Mouse (Mus musculus) induced T-regulatory cell, adult 2 months (primary cell): ENCODE measurements around the gene Ubqln1.
A peak's percentile ranks its signal among the peaks of the same experiment; 100 is the strongest.
"Not testable (repeated sequence)": the region's sequence is repeated elsewhere in the genome, so short reads cannot be mapped to it uniquely, and the experiment has no call there.

ENCODE experiments used
- DNase-seq: peaks from one replicate; pipeline ENCODE4 v3.0.0-alpha.2; 2012; ENCODE audit warnings: low read depth

Gene Ubqln1

DNA sequence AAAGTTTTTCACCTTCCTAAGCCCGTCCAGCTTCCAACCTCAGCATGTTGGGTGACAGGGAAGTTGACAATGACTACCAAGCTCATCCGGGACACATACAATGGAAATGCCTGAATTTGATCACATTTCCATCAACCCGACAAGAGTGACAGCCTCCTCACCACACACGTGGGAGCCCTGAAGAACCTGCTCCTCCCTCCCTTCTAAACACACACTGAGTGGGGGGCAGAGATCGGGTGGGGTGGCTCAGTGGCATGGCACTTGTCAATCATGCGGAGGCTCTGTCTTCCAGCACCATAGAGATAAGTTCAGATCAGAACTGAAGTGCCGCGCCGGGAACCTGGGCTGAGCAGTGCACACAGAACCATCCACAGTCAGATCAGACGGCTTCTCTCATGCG, 65.0 kb downstream of the Ubqln1 start:
- no peak for DNase-seq

DNA sequence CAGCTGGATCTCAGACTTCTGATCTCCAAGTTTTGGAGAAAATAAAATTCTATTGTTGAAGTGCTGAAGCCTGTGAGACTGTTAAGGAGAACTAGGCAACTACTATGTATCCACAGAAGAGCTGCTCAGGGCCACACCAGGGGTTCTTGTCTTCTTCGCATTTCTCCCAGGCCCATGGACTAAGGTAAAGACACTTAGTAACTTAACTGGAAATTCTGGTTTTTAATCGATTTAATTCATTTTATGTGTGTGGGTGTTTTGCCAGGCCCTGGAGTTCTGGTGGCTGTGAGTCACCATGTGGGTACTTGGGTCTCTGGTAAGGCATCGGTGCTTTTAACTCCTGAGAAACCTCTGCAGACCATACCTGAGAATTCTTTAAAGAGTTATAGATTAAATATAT, 65.8 kb downstream of the Ubqln1 start:
- DNase-seq, result no peak

- DNase-seq, result no peak
Observed at GRCm38 (mm10) chr13:58149033-58149558, 66.4 kb downstream of the Ubqln1 start.

DNA sequence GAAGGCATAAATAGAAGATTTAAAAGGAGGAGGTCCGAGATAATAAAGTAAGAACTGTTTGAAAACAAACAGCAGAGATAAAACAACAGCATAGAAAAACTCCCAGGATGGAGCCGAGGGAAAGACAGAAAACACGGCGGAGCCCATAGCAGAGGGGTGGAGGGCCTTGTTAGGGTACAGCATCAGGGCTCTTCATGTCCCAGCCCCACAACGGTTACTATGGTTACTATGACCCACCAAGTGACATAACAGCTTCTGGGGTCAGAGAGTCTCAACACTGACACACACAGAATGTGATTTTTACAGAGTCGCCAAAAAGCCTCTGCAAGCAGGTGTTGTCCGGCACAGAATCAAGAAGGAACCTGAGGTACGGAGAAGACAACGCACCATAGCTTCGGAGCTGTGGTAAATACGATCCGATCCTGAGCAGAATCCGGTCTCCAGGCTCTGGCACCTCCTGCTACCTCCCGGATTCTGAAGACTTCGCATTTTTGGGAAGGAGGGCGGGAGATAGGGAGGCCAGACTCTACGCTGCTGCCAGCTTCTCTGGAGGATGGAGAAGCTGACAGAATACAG, 67.1 kb downstream of the Ubqln1 start:
- DNase-seq, result peak; percentile 57

GRCm38 (mm10) chr13:58147760-58148159, 67.7 kb downstream of the Ubqln1 start:
- no peak for DNase-seq

DNA sequence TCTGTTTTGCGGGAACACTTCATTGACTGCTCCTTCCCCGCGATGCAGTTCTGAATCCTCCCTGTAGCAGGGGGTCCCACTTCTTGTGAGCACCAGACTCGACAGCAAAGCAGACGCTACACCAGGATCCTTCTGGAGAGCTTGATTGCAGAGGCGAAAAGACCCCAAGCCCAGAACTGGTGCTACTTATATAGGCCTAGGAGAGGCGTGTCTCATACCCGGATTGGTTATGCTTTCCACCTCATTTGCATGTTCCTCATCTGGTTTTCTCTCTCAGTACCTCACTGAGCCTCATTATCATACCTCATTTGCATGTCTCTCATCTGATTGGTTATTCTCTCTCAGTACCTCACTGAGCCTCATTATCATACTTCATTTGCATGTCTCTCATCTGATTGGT, 68.8 kb downstream of the Ubqln1 start:
- not testable (repeated sequence) for DNase-seq

- DNase-seq, result no peak
Observed at GRCm38 (mm10) chr13:58131692-58132091, 83.8 kb downstream of the Ubqln1 start.

DNA sequence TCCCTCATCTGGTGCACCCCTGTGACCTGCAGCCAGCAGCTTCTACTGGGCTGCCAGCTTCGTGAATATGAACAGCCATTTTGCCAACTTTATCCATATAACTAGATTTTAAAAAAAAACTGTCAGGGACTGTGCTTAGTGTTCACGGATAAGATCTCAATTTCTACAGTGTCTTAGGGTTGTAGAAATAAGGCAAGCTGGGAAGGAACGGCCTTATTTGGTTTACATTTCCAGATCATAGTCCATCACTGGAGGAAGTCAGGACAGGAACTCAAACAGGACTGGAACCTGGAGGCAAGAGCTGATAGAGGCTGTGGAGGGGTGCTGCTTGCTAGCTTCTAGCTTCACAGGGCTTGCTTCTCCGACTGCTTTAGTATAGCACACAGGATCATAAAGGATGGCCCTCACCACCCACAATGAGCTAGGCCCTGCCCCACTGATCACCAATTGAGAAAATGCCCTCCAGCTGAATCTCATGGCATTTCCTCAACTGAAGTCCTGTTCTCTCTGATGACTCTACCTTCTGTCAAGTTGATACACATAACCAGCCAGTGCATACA, 85.7 kb downstream of the Ubqln1 start:
- no peak for DNase-seq

- peak; percentile 96 for DNase-seq
Observed at GRCm38 (mm10) chr13:58128768-58129671, 86.4 kb downstream of the Ubqln1 start.

DNA sequence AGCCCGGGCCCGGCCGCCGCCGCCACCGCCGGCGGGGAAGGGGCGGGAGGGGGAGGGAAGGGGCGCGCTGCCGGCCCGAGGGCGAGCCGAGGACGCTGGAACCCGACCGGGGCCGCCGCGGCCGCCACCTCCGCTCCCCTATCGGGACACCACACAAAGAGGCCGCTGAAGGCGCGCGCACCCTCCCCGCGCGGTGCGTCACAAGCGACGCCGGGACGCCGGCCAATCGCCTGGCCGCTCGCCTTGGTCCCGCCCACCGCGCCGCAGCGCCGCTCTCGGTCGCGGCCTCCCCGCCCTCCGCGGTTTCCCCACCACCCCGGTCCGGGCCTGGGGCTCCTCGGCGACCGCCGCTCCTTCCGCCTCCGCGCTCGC, 87.1 kb downstream of the Ubqln1 start, which contains the start of gene Hnrnpa0:
Hnrnpa0 (minus strand) TSS at position 161 of the 372 bp plus-strand sequence.
- peak; percentile 95 for DNase-seq

- DNase-seq, result peak; percentile 80
Observed at GRCm38 (mm10) chr13:58127766-58128361, 87.6 kb downstream of the Ubqln1 start.

GRCm38 (mm10) chr13:58126862-58127765, 88.3 kb downstream of the Ubqln1 start:
- peak; percentile 46 for DNase-seq
